Mouse (Mus musculus): ENCODE results near the gene Acvr2b. TPM values are rescaled to one million over a fixed set of nuclear protein-coding genes. Genes with fewer than 3 reads are reported as not detected.

The Acvr2b gene
- 6.2 and 7.7 TPM in 2 replicates for polyA plus RNA-seq (2012; rRNA removed)

- DNase-seq, result peak; percentile 98
- TF ChIP-seq CTCF (conservative IDR thresholded peaks at IDR 0.05; ENCODE audit: insufficient read depth, insufficient read length, low read depth, low read length), result peak; percentile 32; the same call in 1 of the 2 replicates
- no peak for TF ChIP-seq POLR2A (IDR thresholded peaks at IDR 0.05; ENCODE audit: low read depth, low read length)
- H3K27me3 ChIP-seq (replicated peaks; ENCODE audit: control insufficient read depth, insufficient read depth, low read length), result no peaks in the 10 kb centered on the region
Measured at GRCm38 (mm10) chr9:119401801-119402214, at the start of gene Acvr2b. TSS of gene Acvr2b (plus strand) at chr9:119402118.

GRCm38 (mm10) chr9:119353926-119354325 lies 48.0 kb upstream of the Acvr2b start:
- TF ChIP-seq POLR2A (IDR thresholded peaks at IDR 0.05; ENCODE audit: low read depth, low read length) (no peak), CTCF (conservative IDR thresholded peaks at IDR 0.05; ENCODE audit: insufficient read depth, insufficient read length, low read depth, low read length) (no peak)
- Histone ChIP-seq H3K27ac (ENCODE audit: insufficient read depth, low read depth, low read length) (no peak overlapping the region; the same call in 1 of the 2 replicates), H3K36me3 (ENCODE audit: control insufficient read depth, insufficient read depth, low read length) (no peaks in the 10 kb centered on the region), H3K4me3 (ENCODE audit: insufficient read depth, low read depth, low read length) (no peak overlapping the region), H3K4me1 (ENCODE audit: control insufficient read depth, insufficient read depth, low read length) (peaks cover 13% of the 10 kb centered on the region; the same call in 1 of the 2 replicates), H3K27me3 (replicated peaks; ENCODE audit: control insufficient read depth, insufficient read depth, low read length) (no peaks in the 10 kb centered on the region)
- peak; percentile 91 for DNase-seq
- WGBS, result 39% methylated on average over 6 of the region's 6 CpGs

More at GRCm38 (mm10) chr9:119401801-119402214, at the start of gene Acvr2b:
- H3K27ac ChIP-seq (ENCODE audit: insufficient read depth, low read depth, low read length), result peak within 1 kb of the TSS; percentile 94
- H3K4me1 ChIP-seq (ENCODE audit: control insufficient read depth, insufficient read depth, low read length), result peaks cover 9% of the 10 kb centered on the region
- WGBS, result 2% methylated on average over 29 of the region's 32 CpGs
- H3K4me3 ChIP-seq (ENCODE audit: insufficient read depth, low read depth, low read length), result peak within 1 kb of the TSS; percentile 93
- H3K36me3 ChIP-seq (ENCODE audit: control insufficient read depth, insufficient read depth, low read length), result no peaks in the 10 kb centered on the region

DNA sequence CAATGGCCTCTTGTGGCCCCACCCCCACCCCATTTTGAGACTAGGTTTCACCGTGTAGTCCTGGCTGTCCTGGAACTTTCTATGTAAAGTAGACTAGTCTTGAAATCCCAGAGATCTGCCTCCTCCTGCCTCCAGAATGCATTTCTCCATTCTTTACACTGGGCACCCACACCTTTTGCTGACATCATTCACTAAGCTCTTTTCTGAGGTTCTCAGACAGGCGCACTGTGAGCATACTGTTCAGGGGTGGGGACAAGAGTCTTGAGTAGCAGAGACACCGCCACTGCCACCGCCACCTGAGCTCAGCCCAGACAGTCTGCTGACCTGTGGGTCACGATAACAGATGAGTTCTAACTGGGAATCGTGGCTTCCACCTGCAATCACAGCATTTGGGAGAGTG lies 46.0 kb upstream of the Acvr2b start:
- no peak for DNase-seq
- H3K36me3 ChIP-seq (ENCODE audit: control insufficient read depth, insufficient read depth, low read length), result no peaks in the 10 kb centered on the region; the same call in 1 of the 2 replicates
- no peak for TF ChIP-seq CTCF (conservative IDR thresholded peaks at IDR 0.05; ENCODE audit: insufficient read depth, insufficient read length, low read depth, low read length)
- TF ChIP-seq POLR2A (IDR thresholded peaks at IDR 0.05; ENCODE audit: low read depth, low read length), result no peak
- peaks cover 6% of the 10 kb centered on the region; the same call in 1 of the 2 replicates for H3K4me1 ChIP-seq (ENCODE audit: control insufficient read depth, insufficient read depth, low read length)
- no peak overlapping the region for H3K4me3 ChIP-seq (ENCODE audit: insufficient read depth, low read depth, low read length)
- WGBS, result 73% methylated on average over 6 of the region's 6 CpGs
- H3K27me3 ChIP-seq (replicated peaks; ENCODE audit: control insufficient read depth, insufficient read depth, low read length), result no peaks in the 10 kb centered on the region
- no peak overlapping the region for H3K27ac ChIP-seq (ENCODE audit: insufficient read depth, low read depth, low read length)

GRCm38 (mm10) chr9:119357331-119358057 lies 44.4 kb upstream of the Acvr2b start, which contains the start of gene Xylb:
TSS of gene Xylb (plus strand) at chr9:119357381.
- peak; percentile 97 for DNase-seq
- WGBS, result 2% methylated on average over 65 of the region's 65 CpGs
- Histone ChIP-seq H3K4me1 (ENCODE audit: control insufficient read depth, insufficient read depth, low read length) (no peaks in the 10 kb centered on the region; the same call in 1 of the 2 replicates), H3K36me3 (ENCODE audit: control insufficient read depth, insufficient read depth, low read length) (no peaks in the 10 kb centered on the region; the same call in 1 of the 2 replicates), H3K4me3 (ENCODE audit: insufficient read depth, low read depth, low read length) (peak within 1 kb of the TSS; percentile 69), H3K27ac (ENCODE audit: insufficient read depth, low read depth, low read length) (peak within 1 kb of the TSS; percentile 64), H3K27me3 (replicated peaks; ENCODE audit: control insufficient read depth, insufficient read depth, low read length) (no peaks in the 10 kb centered on the region)
- TF ChIP-seq CTCF (conservative IDR thresholded peaks at IDR 0.05; ENCODE audit: insufficient read depth, insufficient read length, low read depth, low read length) (peak; percentile 79), POLR2A (IDR thresholded peaks at IDR 0.05; ENCODE audit: low read depth, low read length) (peak; percentile 65)

- Histone ChIP-seq H3K36me3 (ENCODE audit: control insufficient read depth, insufficient read depth, low read length) (no peaks in the 10 kb centered on the region; the same call in 1 of the 2 replicates), H3K27ac (ENCODE audit: insufficient read depth, low read depth, low read length) (peak overlapping the region; percentile 64), H3K27me3 (replicated peaks; ENCODE audit: control insufficient read depth, insufficient read depth, low read length) (no peaks in the 10 kb centered on the region), H3K4me1 (ENCODE audit: control insufficient read depth, insufficient read depth, low read length) (no peaks in the 10 kb centered on the region; the same call in 1 of the 2 replicates), H3K4me3 (ENCODE audit: insufficient read depth, low read depth, low read length) (peak overlapping the region; percentile 69)
- WGBS, result 27% methylated on average over 9 of the region's 9 CpGs
- TF ChIP-seq CTCF (conservative IDR thresholded peaks at IDR 0.05; ENCODE audit: insufficient read depth, insufficient read length, low read depth, low read length) (no peak), POLR2A (IDR thresholded peaks at IDR 0.05; ENCODE audit: low read depth, low read length) (no peak)
- DNase-seq, result peak; percentile 92
Measured at GRCm38 (mm10) chr9:119358058-119358429, 43.9 kb upstream of the Acvr2b start.

DNA sequence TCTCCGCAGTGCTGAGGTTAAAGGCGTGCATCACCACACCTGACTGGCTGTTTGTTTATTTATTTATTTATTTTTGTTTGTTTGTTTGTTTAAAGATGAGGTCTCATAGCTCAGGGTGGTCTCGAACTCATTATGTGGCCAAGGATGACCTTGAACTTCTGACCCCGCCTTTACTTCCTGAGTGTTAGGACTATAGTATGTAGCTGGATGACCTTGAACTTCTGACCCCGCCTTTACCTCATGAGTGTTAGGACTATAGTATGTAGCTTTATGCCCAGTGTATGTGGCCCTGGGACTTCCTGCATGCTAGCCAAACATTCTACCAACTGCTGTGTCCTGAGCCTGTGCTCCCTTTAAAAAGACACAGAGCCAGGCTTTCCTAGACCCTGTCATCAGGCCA lies 40.5 kb upstream of the Acvr2b start:
- Histone ChIP-seq H3K4me3 (ENCODE audit: insufficient read depth, low read depth, low read length) (no peak overlapping the region), H3K27ac (ENCODE audit: insufficient read depth, low read depth, low read length) (no peak overlapping the region), H3K36me3 (ENCODE audit: control insufficient read depth, insufficient read depth, low read length) (no peaks in the 10 kb centered on the region; the same call in 1 of the 2 replicates), H3K4me1 (ENCODE audit: control insufficient read depth, insufficient read depth, low read length) (no peaks in the 10 kb centered on the region; the same call in 1 of the 2 replicates), H3K27me3 (replicated peaks; ENCODE audit: control insufficient read depth, insufficient read depth, low read length) (no peaks in the 10 kb centered on the region)
- TF ChIP-seq CTCF (conservative IDR thresholded peaks at IDR 0.05; ENCODE audit: insufficient read depth, insufficient read length, low read depth, low read length) (no peak), POLR2A (IDR thresholded peaks at IDR 0.05; ENCODE audit: low read depth, low read length) (no peak)
- 87% methylated on average over 5 of the region's 5 CpGs for WGBS
- DNase-seq, result no peak

GRCm38 (mm10) chr9:119363229-119363628 lies 38.7 kb upstream of the Acvr2b start:
- WGBS, result 79% methylated on average over 12 of the region's 12 CpGs

More at GRCm38 (mm10) chr9:119363229-119363628, 38.7 kb upstream of the Acvr2b start:
- Histone ChIP-seq H3K36me3 (ENCODE audit: control insufficient read depth, insufficient read depth, low read length) (peaks cover 2% of the 10 kb centered on the region; the same call in 1 of the 2 replicates), H3K4me1 (ENCODE audit: control insufficient read depth, insufficient read depth, low read length) (peaks cover 2% of the 10 kb centered on the region; the same call in 1 of the 2 replicates), H3K27ac (ENCODE audit: insufficient read depth, low read depth, low read length) (no peak overlapping the region), H3K4me3 (ENCODE audit: insufficient read depth, low read depth, low read length) (no peak overlapping the region), H3K27me3 (replicated peaks; ENCODE audit: control insufficient read depth, insufficient read depth, low read length) (no peaks in the 10 kb centered on the region)
- no peak for DNase-seq
- TF ChIP-seq POLR2A (IDR thresholded peaks at IDR 0.05; ENCODE audit: low read depth, low read length), result no peak
- TF ChIP-seq CTCF (conservative IDR thresholded peaks at IDR 0.05; ENCODE audit: insufficient read depth, insufficient read length, low read depth, low read length), result no peak
